Mouse (Mus musculus): ENCODE results near the gene Vac14.

Gene Vac14

GRCm38 (mm10) chr8:110718969-110719670, 100.7 kb downstream of the Vac14 start:
- DNase-seq, result peak; percentile 84 to 95

DNA sequence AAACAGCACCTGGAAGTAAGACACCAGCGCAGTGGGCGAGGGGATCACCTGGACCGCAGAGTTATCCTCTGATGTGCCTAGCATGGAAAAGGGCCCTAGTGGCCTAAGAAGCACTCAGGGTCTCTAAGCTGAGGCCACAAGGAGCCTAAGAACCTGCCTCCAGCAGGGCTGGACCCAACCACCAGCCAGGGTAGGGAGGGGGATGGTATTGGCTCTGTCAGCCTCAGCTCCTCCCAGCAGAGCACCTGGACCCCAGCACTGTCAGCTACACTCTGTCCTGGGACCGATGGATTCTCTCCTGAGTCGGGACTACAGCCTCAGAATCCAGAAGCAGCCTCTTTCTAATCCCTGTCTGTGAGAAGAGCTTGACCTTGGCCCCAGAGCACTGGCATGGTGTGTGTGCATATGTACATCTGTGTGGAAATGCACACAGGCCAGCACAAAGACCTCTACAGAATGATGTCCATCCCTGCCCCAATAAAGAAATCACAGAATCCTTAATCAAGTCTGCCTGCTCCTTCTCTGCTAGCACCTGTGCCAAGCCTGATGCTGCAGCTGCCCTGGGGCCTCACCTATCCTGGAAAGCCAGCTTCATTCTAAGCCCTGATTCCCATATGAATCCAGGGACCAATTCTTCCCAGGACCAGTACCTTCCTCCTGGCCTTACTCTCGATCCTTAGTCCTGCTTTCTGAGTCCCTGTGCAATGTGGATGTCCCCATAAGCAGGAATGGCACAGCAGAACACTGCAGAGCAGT, 101.7 kb downstream of the Vac14 start:
- no peak for DNase-seq

DNA sequence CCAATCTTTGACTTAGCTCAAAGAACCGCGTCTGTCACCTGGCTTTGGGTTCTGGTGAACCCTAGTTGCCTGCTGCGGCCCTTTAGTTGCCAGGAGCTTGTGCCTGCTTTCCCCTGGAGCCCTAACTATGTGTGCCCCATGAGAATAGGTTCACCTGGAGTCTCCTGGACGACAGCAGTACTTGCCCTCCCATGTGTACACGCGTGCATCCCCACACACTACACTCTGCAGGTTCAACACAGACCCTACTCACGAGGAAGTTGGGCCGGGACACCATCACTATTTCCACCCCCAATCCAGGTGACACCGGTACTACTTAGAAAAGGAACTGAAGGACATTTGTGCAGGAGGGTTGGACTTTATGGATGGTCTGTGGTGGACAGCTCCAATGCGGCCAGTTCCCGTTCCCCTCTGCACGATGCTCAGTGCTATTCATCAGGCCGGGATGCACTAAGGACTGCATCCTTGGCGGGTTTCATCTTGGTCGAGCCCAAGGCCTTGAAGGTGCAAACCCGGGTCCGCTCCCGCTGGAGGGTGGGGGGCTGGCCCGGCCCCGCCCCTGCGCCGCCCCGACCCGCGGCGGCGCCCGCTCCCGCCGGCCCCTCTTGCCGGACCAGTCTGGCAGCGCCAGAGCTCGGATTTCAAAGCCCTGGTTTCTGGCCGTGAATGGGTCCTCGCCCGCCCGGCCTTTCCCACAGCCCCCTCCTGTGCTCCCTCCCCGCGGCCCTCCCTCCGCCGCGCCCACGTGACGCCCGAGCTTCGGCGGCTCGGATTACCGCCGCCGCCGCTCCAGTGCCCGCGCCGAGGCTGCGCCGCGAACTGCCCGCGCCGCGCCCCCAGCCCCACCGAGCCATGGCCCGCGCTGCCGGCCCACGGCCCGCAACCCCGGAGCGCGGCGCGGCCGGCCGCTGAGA, 102.6 kb downstream of the Vac14 start, which contains the start of gene Mtss1l:
Gene Mtss1l (plus strand): TSS at position 792 of the 914 bp plus-strand sequence.
- peak; percentile 87 to 94 for DNase-seq

GRCm38 (mm10) chr8:110721606-110722413, 103.4 kb downstream of the Vac14 start:
- peak; percentile 57 to 62 for DNase-seq

GRCm38 (mm10) chr8:110722414-110723011, 104.1 kb downstream of the Vac14 start:
- DNase-seq, result no peak

DNA sequence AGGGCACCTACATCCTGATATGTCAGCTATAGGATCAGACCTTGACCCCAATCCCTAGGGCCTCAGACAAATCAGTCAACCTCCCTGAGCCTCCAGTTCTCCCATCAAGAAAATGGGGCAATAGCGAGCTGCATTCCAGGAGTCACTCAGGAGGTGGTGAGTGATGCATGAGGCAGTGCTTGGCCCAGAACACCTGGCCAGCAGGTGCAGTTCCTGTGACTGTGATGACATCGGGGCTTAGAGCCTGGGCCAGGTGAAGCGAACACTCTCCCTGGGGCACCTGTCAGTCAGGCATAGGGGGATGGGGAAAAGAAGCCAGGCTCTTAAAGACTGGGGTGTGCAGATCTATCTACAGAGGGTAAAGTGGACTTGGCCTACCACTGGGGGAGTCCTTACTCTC, 106.1 kb downstream of the Vac14 start:
- DNase-seq, result no peak

DNA sequence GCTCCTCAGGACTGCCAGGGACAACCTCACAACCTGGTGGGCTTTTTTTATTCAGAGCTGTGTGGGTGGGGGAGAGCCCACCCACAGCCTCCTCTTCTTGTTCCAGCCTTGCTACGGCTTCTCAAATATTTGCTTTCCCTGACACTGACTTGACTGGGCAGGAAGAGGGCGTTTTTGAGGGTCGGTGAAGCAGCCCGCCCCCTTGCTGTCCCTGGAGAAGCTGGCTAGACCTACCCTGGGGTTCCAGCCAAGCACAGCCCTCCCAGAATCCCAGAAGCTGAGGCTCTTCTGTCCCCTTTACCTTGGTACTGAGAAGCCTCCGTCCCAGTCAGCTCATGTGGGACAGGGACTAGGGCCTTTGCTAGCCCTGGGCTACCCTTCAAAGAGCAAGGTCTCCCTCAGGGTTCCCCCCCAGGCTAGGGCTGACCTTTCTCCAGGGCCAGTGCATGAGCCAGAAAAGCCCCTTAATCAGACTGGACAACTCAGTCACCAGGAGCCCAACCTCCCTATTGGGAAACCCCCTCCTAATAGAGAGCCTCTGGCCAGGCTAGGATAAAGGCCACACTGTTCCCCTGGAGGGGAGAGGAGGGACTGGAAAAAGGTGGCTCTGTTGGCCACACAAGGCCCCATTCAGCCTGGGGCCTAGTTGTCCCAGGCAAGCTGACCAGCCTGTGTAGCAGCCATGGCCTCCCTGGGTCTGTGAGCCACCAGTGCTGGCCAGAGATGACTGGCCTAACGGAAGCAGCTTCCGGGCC, 106.9 kb downstream of the Vac14 start:
- no peak for DNase-seq

GRCm38 (mm10) chr8:110726893-110727292, 108.5 kb downstream of the Vac14 start:
- peak; percentile 75 to 78 for DNase-seq

DNA sequence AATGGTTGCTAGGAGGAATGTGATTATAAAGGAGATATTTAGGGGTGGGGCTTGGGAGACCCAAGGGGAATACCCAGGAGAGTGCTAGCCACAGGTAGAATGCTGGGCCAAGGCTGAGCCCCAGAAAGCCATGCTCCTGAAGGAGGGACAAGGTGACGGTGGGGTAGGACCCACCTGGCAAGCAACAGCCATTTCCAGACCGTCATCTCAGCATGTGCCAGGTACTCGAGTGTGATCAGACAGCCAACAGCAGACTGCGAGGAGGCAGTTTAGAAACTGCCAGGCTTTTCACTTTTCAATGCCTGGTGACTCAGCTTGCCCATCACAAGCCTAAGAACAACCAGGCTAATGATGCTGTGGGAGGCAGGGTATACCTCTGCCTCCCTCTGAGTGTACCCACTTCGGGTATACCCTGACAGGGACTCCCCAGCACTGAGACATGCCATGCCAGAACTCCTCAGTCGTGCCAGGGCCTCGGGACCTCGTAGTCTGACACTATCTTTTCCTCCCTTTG, 113.0 kb downstream of the Vac14 start:
- DNase-seq, result no peak

DNA sequence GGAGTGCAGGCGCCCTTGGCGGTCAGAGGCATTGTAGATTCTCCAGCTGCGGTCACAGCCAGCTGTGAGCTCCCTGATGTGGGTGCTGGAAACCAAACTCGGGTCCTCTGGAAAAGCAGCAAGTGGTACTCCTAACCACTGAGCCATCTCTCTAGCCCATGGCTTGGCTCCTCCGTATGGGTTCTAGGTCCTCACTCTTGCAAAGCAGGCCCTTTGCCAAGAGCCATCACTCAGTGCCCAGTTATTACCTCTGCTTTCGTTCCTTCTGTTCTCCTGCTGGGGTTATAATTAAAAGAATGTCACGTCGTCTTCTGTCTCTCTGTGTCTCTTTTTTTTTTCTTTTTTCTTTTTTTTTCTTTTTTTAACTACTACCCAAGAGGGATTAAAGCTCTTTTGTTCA, 114.7 kb downstream of the Vac14 start:
- no peak for DNase-seq

DNA sequence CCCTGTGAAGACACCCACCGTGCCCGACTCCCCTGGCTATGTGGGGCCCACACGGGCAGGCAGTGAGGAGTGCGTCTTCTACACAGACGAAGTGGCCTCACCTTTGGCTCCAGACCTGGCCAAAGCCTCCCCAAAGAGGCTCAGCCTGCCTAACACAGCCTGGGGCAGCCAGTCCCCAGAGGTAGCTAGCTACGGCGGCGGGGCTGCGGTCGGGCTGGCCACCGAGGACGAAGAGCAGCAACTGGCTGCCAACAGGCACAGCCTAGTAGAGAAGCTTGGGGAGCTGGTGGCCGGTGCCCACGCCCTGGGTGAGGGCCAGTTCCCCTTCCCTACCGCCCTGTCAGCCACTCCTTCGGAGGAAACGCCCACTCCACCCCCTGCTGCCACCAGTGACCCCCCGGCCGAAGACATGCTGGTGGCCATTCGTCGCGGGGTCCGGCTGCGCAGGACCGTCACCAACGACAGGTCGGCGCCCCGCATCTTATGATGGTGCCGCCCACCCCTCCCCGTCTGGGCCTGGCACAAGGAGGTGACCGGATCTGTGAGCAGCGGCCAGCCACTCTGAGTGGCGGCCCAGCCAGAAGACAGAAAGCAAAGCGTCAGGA, 120.3 kb downstream of the Vac14 start:
- DNase-seq, result peak in 1 of 2 experiments; percentile 25

GRCm38 (mm10) chr8:110740629-110741175, 122.3 kb downstream of the Vac14 start:
- DNase-seq, result peak in 1 of 2 experiments; percentile 31

GRCm38 (mm10) chr8:110741816-110742451, 123.5 kb downstream of the Vac14 start:
- peak in 1 of 2 experiments; percentile 27 for DNase-seq

DNA sequence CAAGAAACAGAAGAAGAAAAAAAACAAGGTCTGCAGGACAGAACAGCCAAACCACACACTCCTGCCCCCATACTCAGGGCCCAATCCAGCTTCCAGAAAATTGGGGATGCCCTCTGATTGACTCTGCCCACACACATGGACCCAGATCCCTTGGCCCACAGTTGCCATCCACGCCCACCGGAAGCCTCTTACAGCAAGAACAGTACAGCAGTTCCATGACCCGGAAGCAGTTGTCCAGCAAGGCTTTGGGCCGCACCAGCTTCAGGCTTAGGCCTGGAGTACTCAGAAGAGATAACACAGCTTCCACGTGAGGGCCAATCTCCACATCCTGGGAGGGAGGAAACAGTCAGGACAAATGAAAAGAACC, 124.0 kb downstream of the Vac14 start:
- DNase-seq, result no peak

DNA sequence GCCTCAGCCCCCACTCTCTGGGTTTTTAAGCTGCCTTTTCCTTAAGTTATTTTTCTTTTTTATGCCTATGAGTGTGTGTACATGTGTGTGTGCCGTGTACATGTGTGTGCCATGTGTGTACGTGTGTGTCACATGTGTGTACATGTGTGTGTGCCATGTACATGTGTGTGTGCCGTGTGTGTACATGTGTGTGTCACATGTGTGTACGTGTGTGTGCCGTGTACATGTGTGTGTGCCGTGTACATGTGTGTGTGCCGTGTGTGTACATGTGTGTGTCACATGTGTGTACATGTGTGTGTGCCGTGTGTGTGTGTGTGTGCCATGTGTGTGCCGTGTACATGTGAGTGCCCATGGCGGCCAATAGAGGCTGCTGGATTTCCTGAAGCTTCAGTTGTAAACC, 126.8 kb downstream of the Vac14 start:
- DNase-seq, result no peak

- DNase-seq, result no peak
Observed at GRCm38 (mm10) chr8:110746661-110747060, 128.3 kb downstream of the Vac14 start.

DNA sequence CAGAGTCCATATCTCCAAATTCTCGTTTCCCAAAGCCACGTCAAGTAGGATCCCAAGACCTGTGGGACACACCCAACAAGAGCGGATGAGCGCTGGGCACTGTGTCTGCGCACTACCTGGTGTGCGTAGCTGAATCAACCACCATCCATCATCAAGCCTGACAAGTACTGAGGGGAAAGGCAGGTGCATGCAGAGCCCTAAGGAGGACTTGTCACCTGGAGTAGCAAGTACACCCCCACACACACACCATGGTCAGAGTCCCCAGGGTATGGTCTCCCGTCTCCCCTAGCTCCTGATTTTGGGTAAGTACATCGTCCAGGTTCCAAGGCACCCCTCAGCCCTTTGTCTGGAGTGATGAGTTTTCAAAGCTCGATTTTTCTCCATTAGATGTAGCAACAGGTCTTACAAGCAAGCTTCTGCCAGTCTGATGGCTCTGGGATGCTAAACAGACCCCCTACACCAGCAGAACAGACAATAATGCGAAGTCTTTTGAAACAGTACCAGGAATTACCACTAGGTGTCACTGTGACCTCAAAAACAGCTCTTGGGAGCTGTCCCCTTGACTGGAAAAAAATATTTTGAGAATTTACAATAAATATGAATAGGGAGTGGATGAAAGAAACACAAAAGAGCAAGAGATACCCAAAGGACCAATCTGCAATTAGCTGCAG, 131.2 kb downstream of the Vac14 start:
- peak in 1 of 2 experiments; percentile 71 for DNase-seq

- DNase-seq, result no peak
Observed at GRCm38 (mm10) chr8:110750269-110750668, 131.9 kb downstream of the Vac14 start.

DNA sequence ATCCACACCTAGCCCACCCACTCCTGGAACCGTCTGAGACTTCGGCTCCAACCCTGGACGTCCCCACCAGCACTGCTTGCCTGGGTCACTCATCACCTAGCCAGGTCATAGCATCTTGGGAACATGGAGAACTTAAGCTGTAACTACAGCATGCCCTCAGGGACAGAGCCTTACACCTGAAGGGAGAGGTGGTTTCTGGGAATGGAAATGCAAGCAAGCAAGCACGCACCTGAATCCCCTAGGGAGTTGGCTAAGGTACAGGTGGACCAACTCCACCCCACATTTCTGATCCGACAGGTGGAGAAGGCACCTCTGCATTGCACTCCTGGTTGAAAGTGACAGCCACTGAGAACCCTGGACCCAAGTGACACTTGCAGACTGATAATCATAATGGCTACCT, 133.1 kb downstream of the Vac14 start:
- no peak for DNase-seq

All from lung, postnatal 4 days (tissue).